Mouse (Mus musculus) MEL (cell line): Measurements from ENCODE around the gene Dgkb. TPM values are rescaled to one million over a fixed set of nuclear protein-coding genes. Genes with fewer than 3 reads are reported as not detected.

Source experiments
- DNase-seq: peaks from one replicate; pipeline ENCODE4 v3.0.0; 2011; ENCODE audit warnings: low read depth, low spot score
- H3K27ac ChIP-seq: 2 replicates; pipeline ENCODE4 v1.5.1; 2012; ENCODE audit warnings: low read depth, mild to moderate bottlenecking, control low read depth, low read length, moderate library complexity; ENCODE audit not compliant: control insufficient read depth
- H3K27me3 ChIP-seq, 2 experiments: fragments of 150-350 bp in 1 of 2; sonication (generic) in 1 of 2; 2 replicates each; pipeline ENCODE4 v1.6.1; 2012; ENCODE audit warnings: low read length in 2 of 2, mild to moderate bottlenecking in 2 of 2, improper control_type of control experiment in 1 of 2, moderate library complexity in 1 of 2; ENCODE audit not compliant: insufficient read depth in 2 of 2, control insufficient read depth in 1 of 2
- H3K36me3 ChIP-seq, 2 experiments: 2 replicates each; pipeline ENCODE4 v1.6.1; 2012 to 2014; ENCODE audit warnings: low read length in 2 of 2, improper control_type of control experiment in 1 of 2, inconsistent platforms in 1 of 2, mild to moderate bottlenecking in 1 of 2; ENCODE audit not compliant: insufficient read depth in 2 of 2, control insufficient read depth in 1 of 2
- H3K4me1 ChIP-seq, 2 experiments: fragments of 150-350 bp in 1 of 2; sonication (generic) in 1 of 2; 2 replicates each; pipeline ENCODE4 v1.6.1; 2012; ENCODE audit warnings: low read length in 2 of 2, improper control_type of control experiment in 1 of 2, mild to moderate bottlenecking in 1 of 2; ENCODE audit not compliant: insufficient read depth in 2 of 2, control insufficient read depth in 1 of 2
- H3K4me3 ChIP-seq, 2 experiments: fragments of 150-350 bp in 1 of 2; sonication (generic) in 1 of 2; 2 replicates each; pipeline ENCODE4 v1.5.1; 2012; ENCODE audit warnings: low read depth in 2 of 2, low read length in 2 of 2, mild to moderate bottlenecking in 2 of 2, moderate library complexity in 2 of 2, control low read depth in 1 of 2, improper control_type of control experiment in 1 of 2; ENCODE audit not compliant: control insufficient read depth in 1 of 2, insufficient read depth in 1 of 2
- H3K79me2 ChIP-seq: 2 replicates; pipeline ENCODE4 v1.6.1; 2012; ENCODE audit warnings: mild to moderate bottlenecking, low read length, moderate library complexity; ENCODE audit not compliant: control insufficient read depth, poor library complexity, insufficient read depth
- H3K9ac ChIP-seq: 2 replicates; pipeline ENCODE4 v1.6.1; 2012; ENCODE audit warnings: low read depth, mild to moderate bottlenecking, control low read depth, low read length, moderate library complexity; ENCODE audit not compliant: control insufficient read depth, poor library complexity, severe bottlenecking
- H3K9me3 ChIP-seq: fragments of 150-350 bp; sonication (generic); replicated peaks from 2 replicates; pipeline ENCODE4 v1.6.1; 2012; ENCODE audit warnings: mild to moderate bottlenecking, low read length, improper control_type of control experiment, moderate library complexity; ENCODE audit not compliant: insufficient read depth
- BHLHE40 ChIP-seq: IDR thresholded peaks from 2 replicates; pipeline ENCODE4 v1.6.1; 2012; ENCODE audit warnings: low read depth, mild to moderate bottlenecking, inconsistent platforms, low read length, improper control_type of control experiment, borderline replicate concordance
- CHD2 ChIP-seq: IDR thresholded peaks from 2 replicates; pipeline ENCODE4 v1.6.1; 2011; ENCODE audit warnings: low read length, improper control_type of control experiment
- CTCF ChIP-seq, 3 experiments: IDR thresholded peaks in 2 of 3; conservative IDR thresholded peaks in 1 of 3; 2 replicates each; pipeline ENCODE4 v1.5.1; 2011 to 2012; ENCODE audit warnings: low read length in 3 of 3, low read depth in 2 of 3, mild to moderate bottlenecking in 2 of 3, improper control_type of control experiment in 1 of 3, inconsistent platforms in 1 of 3, mixed read lengths in 1 of 3, moderate library complexity in 1 of 3; ENCODE audit not compliant: control insufficient read depth in 1 of 3, insufficient read depth in 1 of 3, poor library complexity in 1 of 3, severe bottlenecking in 1 of 3
- ETS1 ChIP-seq: IDR thresholded peaks from 2 replicates; pipeline ENCODE4 v1.6.1; 2012; ENCODE audit warnings: low read depth, mild to moderate bottlenecking, inconsistent platforms, low read length, improper control_type of control experiment, moderate library complexity
- JUND ChIP-seq: IDR thresholded peaks from 2 replicates; pipeline ENCODE4 v1.6.1; 2011; ENCODE audit warnings: low read depth, mild to moderate bottlenecking, improper control_type of control experiment, low read length
- MAZ ChIP-seq: IDR thresholded peaks from 2 replicates; pipeline ENCODE4 v1.6.1; 2012; ENCODE audit warnings: low read depth, mild to moderate bottlenecking, inconsistent platforms, low read length, improper control_type of control experiment
- MEF2A ChIP-seq: IDR thresholded peaks from 2 replicates; pipeline ENCODE4 v1.6.1; 2014; ENCODE audit warnings: low read depth, mild to moderate bottlenecking, inconsistent platforms, low read length, improper control_type of control experiment; ENCODE audit not compliant: poor library complexity, insufficient replicate concordance, severe bottlenecking; ENCODE audit errors: extremely low read depth
- MXI1 ChIP-seq: IDR thresholded peaks from 2 replicates; pipeline ENCODE4 v1.6.1; 2011; ENCODE audit warnings: mild to moderate bottlenecking, low read depth, low read length, improper control_type of control experiment
- MYB ChIP-seq: IDR thresholded peaks from 2 replicates; pipeline ENCODE4 v1.6.1; 2011; ENCODE audit warnings: mild to moderate bottlenecking, low read depth, low read length, improper control_type of control experiment
- MYC ChIP-seq: IDR thresholded peaks from 2 replicates; pipeline ENCODE4 v1.6.1; 2011; ENCODE audit warnings: low read depth, mild to moderate bottlenecking, low read length, improper control_type of control experiment, moderate library complexity
- POLR2AphosphoS2 ChIP-seq: IDR thresholded peaks from 2 replicates; pipeline ENCODE4 v1.6.1; 2011; ENCODE audit warnings: low read length, improper control_type of control experiment
- POLR2AphosphoS5 ChIP-seq: IDR thresholded peaks from 2 replicates; pipeline ENCODE4 v1.6.1; 2012; ENCODE audit warnings: low read depth, borderline replicate concordance, mild to moderate bottlenecking, inconsistent platforms, low read length, moderate library complexity, mixed read lengths
- RAD21 ChIP-seq: IDR thresholded peaks from 2 replicates; pipeline ENCODE4 v1.6.1; 2011; ENCODE audit warnings: mild to moderate bottlenecking, low read depth, low read length, improper control_type of control experiment
- RCOR1 ChIP-seq: IDR thresholded peaks from 2 replicates; pipeline ENCODE4 v1.6.1; 2012; ENCODE audit warnings: low read depth, mild to moderate bottlenecking, inconsistent platforms, low read length, improper control_type of control experiment
- SIN3A ChIP-seq: IDR thresholded peaks from 2 replicates; pipeline ENCODE4 v1.6.1; 2012; ENCODE audit warnings: low read length, improper control_type of control experiment, inconsistent platforms
- SMC3 ChIP-seq: IDR thresholded peaks from 2 replicates; pipeline ENCODE4 v1.6.1; 2011; ENCODE audit warnings: low read depth, low read length, improper control_type of control experiment
- TBP ChIP-seq: IDR thresholded peaks from 2 replicates; pipeline ENCODE4 v1.8.0; 2011; ENCODE audit warnings: low read depth, low read length, improper control_type of control experiment
- UBTF ChIP-seq: IDR thresholded peaks from 2 replicates; pipeline ENCODE4 v1.6.1; 2012; ENCODE audit warnings: low read depth, mild to moderate bottlenecking, inconsistent platforms, low read length, improper control_type of control experiment, moderate library complexity, borderline replicate concordance; ENCODE audit not compliant: insufficient read depth
- ZC3H11A ChIP-seq: IDR thresholded peaks from 2 replicates; pipeline ENCODE4 v1.6.1; 2012; ENCODE audit warnings: low read depth, mild to moderate bottlenecking, inconsistent platforms, low read length, improper control_type of control experiment
- polyA plus RNA-seq, 2 experiments: library from polyadenylated mRNA; stranded (reverse) in 1 of 2; unstranded in 1 of 2; fragments of >175 nt in 1 of 2; fragments of >200 nt in 1 of 2; gene quantifications; 2 replicates each; pipeline versions ENCODE4 v1.2.1 to v1.2.4; 2012; ENCODE audit warnings: low replicate concordance in 2 of 2, low read depth in 1 of 2; ENCODE audit not compliant: insufficient read length in 2 of 2, insufficient read depth in 1 of 2, missing spikeins in 1 of 2
- total RNA-seq: library from RNA; depleted of rRNA; stranded (reverse); fragments of 300-350 nt; gene quantifications from 2 replicates; pipeline ENCODE4 v1.2.3, GENCODE M21; 2012

Gene Dgkb
- total and polyA plus RNA-seq, 3 experiments = not detected

DNA sequence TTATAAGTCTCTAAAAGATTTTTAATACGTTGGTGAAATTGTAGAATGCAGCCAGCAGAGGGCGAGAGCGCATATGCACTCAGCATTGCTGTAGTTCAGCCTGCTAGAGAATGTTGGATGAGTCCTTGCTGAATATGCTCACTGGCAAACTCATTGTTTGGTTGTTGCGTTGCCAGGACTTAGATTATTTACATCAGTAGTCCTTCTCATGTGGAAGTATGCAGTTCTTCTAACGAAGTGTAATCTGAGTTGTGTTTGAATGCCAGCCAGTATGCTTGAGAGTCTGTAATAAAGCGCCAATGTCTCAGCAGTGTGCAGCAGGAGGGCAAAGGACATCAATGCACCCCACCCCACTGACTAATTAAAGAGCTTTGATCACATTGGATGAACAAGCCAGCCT, 525.1 kb downstream of the Dgkb start:
- Histone ChIP-seq H3K36me3 (no peaks in the 10 kb centered on the region), H3K79me2 (no peaks in the 10 kb centered on the region), H3K27ac (no peak overlapping the region), H3K27me3 (no peaks in the 10 kb centered on the region), H3K9ac (no peak overlapping the region), H3K9me3 (no peaks in the 10 kb centered on the region), H3K4me3 (no peak overlapping the region), H3K4me1 (no peaks in the 10 kb centered on the region)
- peak; percentile 36 for DNase-seq
- TF ChIP-seq SMC3 (peak; percentile 80), MEF2A (no peak), RAD21 (peak; percentile 44), ZC3H11A (peak; percentile 36; the same call in 1 of the 2 replicates), CTCF (IDR thresholded peaks at IDR 0.05 in 2 of 3, conservative IDR thresholded peaks at IDR 0.05 in 1 of 3; ENCODE audit: control insufficient read depth in 1 of 3, insufficient read depth in 1 of 3, low read depth in 2 of 3, low read length in 3 of 3, poor library complexity in 1 of 3, severe bottlenecking in 1 of 3) (peak; percentile 36 to 63 (median 57))

- Histone ChIP-seq H3K79me2 (no peaks in the 10 kb centered on the region), H3K9ac (no peak overlapping the region), H3K27ac (no peak overlapping the region), H3K9me3 (no peaks in the 10 kb centered on the region), H3K4me3 (no peak overlapping the region), H3K27me3 (no peaks in the 10 kb centered on the region), H3K36me3 (no peaks in the 10 kb centered on the region), H3K4me1 (no peaks in the 10 kb centered on the region)
- no peak for DNase-seq
- TF ChIP-seq CTCF (IDR thresholded peaks at IDR 0.05 in 2 of 3, conservative IDR thresholded peaks at IDR 0.05 in 1 of 3; ENCODE audit: control insufficient read depth in 1 of 3, insufficient read depth in 1 of 3, low read depth in 2 of 3, low read length in 3 of 3, poor library complexity in 1 of 3, severe bottlenecking in 1 of 3) (no peak), SIN3A (no peak), JUND (no peak), SMC3 (no peak), BHLHE40 (no peak), ETS1 (no peak), MYC (no peak), RCOR1 (no peak), MXI1 (no peak), UBTF (no peak), MAZ (no peak), CHD2 (no peak), TBP (no peak), POLR2AphosphoS5 (no peak), ZC3H11A (no peak), POLR2AphosphoS2 (no peak), MYB (no peak)
Measured at GRCm38 (mm10) chr12:38352481-38352880, 535.0 kb downstream of the Dgkb start.
